Mouse (Mus musculus): Measurements from ENCODE around the gene Lin54.
"Not testable (repeated sequence)": the region's sequence is repeated elsewhere in the genome, so short reads cannot be mapped to it uniquely, and the experiment has no call there.

Gene Lin54

GRCm38 (mm10) chr5:100489340-100489739, 11.1 kb downstream of the Lin54 start:
- no peak for ATAC-seq (ENCODE audit: low TSS enrichment)

- ATAC-seq (ENCODE audit: low TSS enrichment) = no peak
Observed at GRCm38 (mm10) chr5:100488231-100488630, 12.2 kb downstream of the Lin54 start.

GRCm38 (mm10) chr5:100487120-100487519, 13.3 kb downstream of the Lin54 start:
- ATAC-seq (ENCODE audit: low TSS enrichment) = no peak

- ATAC-seq (ENCODE audit: low TSS enrichment) = no peak
Observed at GRCm38 (mm10) chr5:100483569-100483968, 16.9 kb downstream of the Lin54 start.

GRCm38 (mm10) chr5:100477604-100478003, 22.8 kb downstream of the Lin54 start:
- no peak for ATAC-seq (ENCODE audit: low TSS enrichment)

- no peak for ATAC-seq (ENCODE audit: low TSS enrichment)
Observed at GRCm38 (mm10) chr5:100476328-100476727, 24.1 kb downstream of the Lin54 start.

GRCm38 (mm10) chr5:100467336-100467735, 33.1 kb downstream of the Lin54 start:
- ATAC-seq (ENCODE audit: low TSS enrichment) = no peak

GRCm38 (mm10) chr5:100466624-100467023, 33.8 kb downstream of the Lin54 start:
- no peak for ATAC-seq (ENCODE audit: low TSS enrichment)

GRCm38 (mm10) chr5:100462374-100462773, 38.1 kb downstream of the Lin54 start:
- no peak for ATAC-seq (ENCODE audit: low TSS enrichment)

GRCm38 (mm10) chr5:100461526-100461925, 38.9 kb downstream of the Lin54 start:
- ATAC-seq (ENCODE audit: low TSS enrichment) = no peak

GRCm38 (mm10) chr5:100459468-100459867, 41.0 kb downstream of the Lin54 start:
- ATAC-seq (ENCODE audit: low TSS enrichment) = no peak

GRCm38 (mm10) chr5:100451871-100452270, 48.6 kb downstream of the Lin54 start:
- no peak for ATAC-seq (ENCODE audit: low TSS enrichment)

GRCm38 (mm10) chr5:100438796-100439195, 61.6 kb downstream of the Lin54 start:
- no peak for ATAC-seq (ENCODE audit: low TSS enrichment)

GRCm38 (mm10) chr5:100437917-100438316, 62.5 kb downstream of the Lin54 start:
- no peak for ATAC-seq (ENCODE audit: low TSS enrichment)

- ATAC-seq (ENCODE audit: low TSS enrichment) = no peak
Observed at GRCm38 (mm10) chr5:100437086-100437485, 63.4 kb downstream of the Lin54 start.

GRCm38 (mm10) chr5:100430966-100431365, 69.5 kb downstream of the Lin54 start:
- no peak for ATAC-seq (ENCODE audit: low TSS enrichment)

- ATAC-seq (ENCODE audit: low TSS enrichment) = peak; percentile 2; the same call in 1 of the 2 replicates
Observed at GRCm38 (mm10) chr5:100430076-100430390, 70.4 kb downstream of the Lin54 start.

GRCm38 (mm10) chr5:100429344-100430075, 70.9 kb downstream of the Lin54 start:
- peak; percentile 95 for ATAC-seq (ENCODE audit: low TSS enrichment)

- ATAC-seq (ENCODE audit: low TSS enrichment) = peak; percentile 5
Observed at GRCm38 (mm10) chr5:100428734-100429343, 71.6 kb downstream of the Lin54 start.

- peak; percentile 35 for ATAC-seq (ENCODE audit: low TSS enrichment)
Observed at GRCm38 (mm10) chr5:100428031-100428733, 72.3 kb downstream of the Lin54 start.

- ATAC-seq (ENCODE audit: low TSS enrichment) = no peak
Observed at GRCm38 (mm10) chr5:100427276-100427675, 73.2 kb downstream of the Lin54 start.

- ATAC-seq (ENCODE audit: low TSS enrichment) = not testable (repeated sequence)
Observed at GRCm38 (mm10) chr5:100425823-100426222, 74.6 kb downstream of the Lin54 start.

- ATAC-seq (ENCODE audit: low TSS enrichment) = no peak
Observed at GRCm38 (mm10) chr5:100424252-100424651, 76.2 kb downstream of the Lin54 start.

Data from frontal cortex, adult (tissue).